Mouse (Mus musculus): ENCODE measurements around the gene Lypd9.

- TF ChIP-seq GATA1 (IDR thresholded peaks at IDR 0.05; ENCODE audit: borderline replicate concordance, low read length) (no peak), FLI1 (IDR thresholded peaks at IDR 0.05; ENCODE audit: low read length) (no peak)
Measured at GRCm38 (mm10) chr11:58399985-58400645, 52.6 kb downstream of the Lypd9 start.
